Mouse (Mus musculus): ENCODE results near the gene Kcnq5. TPM values are rescaled to one million over a fixed set of nuclear protein-coding genes. Genes with fewer than 3 reads are reported as not detected.
"Not testable (repeated sequence)": the region's sequence is repeated elsewhere in the genome, so short reads cannot be mapped to it uniquely, and the experiment has no call there.

Gene Kcnq5
- polyA plus RNA-seq, 1 experiment from 2014 or later: 5.3 TPM

GRCm38 (mm10) chr1:21723231-21723630, 238.5 kb downstream of the Kcnq5 start:
- not testable (repeated sequence) for H3K4me1 ChIP-seq (ENCODE audit: control insufficient read depth, insufficient read depth, low read length); H3K27ac ChIP-seq (ENCODE audit: low read depth, low read length); ATAC-seq (replicated peaks; ENCODE audit: insufficient number of reproducible peaks, low FRiP score, low TSS enrichment); H3K27me3 ChIP-seq (ENCODE audit: control insufficient read depth, insufficient read depth, low read length); H3K36me3 ChIP-seq (ENCODE audit: control insufficient read depth, insufficient read depth, low read length); H3K9ac ChIP-seq (ENCODE audit: low read depth, low read length); H3K4me2 ChIP-seq; H3K9me3 ChIP-seq (replicated peaks; ENCODE audit: control insufficient read depth, low read length); H3K4me3 ChIP-seq (ENCODE audit: low read depth, low read length)
- 67% methylated on average over 1 of the region's 2 CpGs for WGBS (ENCODE audit: insufficient replicate concordance)

- H3K36me3 ChIP-seq (ENCODE audit: control insufficient read depth, insufficient read depth, low read length): no peaks in the 10 kb centered on the region
- no peak overlapping the region for H3K4me3 ChIP-seq (ENCODE audit: low read depth, low read length)
- H3K9ac ChIP-seq (ENCODE audit: low read depth, low read length): no peak overlapping the region
- no peaks in the 10 kb centered on the region for H3K27me3 ChIP-seq (ENCODE audit: control insufficient read depth, insufficient read depth, low read length)
- H3K4me1 ChIP-seq (ENCODE audit: control insufficient read depth, insufficient read depth, low read length): no peaks in the 10 kb centered on the region
- H3K27ac ChIP-seq (ENCODE audit: low read depth, low read length): no peak overlapping the region
- H3K4me2 ChIP-seq: no peak overlapping the region
- no peak for ATAC-seq (replicated peaks; ENCODE audit: insufficient number of reproducible peaks, low FRiP score, low TSS enrichment)
- H3K9me3 ChIP-seq (replicated peaks; ENCODE audit: control insufficient read depth, low read length): no peaks in the 10 kb centered on the region
Observed at GRCm38 (mm10) chr1:21721246-21721645, 240.5 kb downstream of the Kcnq5 start.

- Histone ChIP-seq H3K4me3 (ENCODE audit: low read depth, low read length) (no peak overlapping the region), H3K4me1 (ENCODE audit: control insufficient read depth, insufficient read depth, low read length) (no peaks in the 10 kb centered on the region), H3K4me2 (no peak overlapping the region), H3K9me3 (replicated peaks; ENCODE audit: control insufficient read depth, low read length) (no peaks in the 10 kb centered on the region), H3K36me3 (ENCODE audit: control insufficient read depth, insufficient read depth, low read length) (no peaks in the 10 kb centered on the region), H3K27ac (ENCODE audit: low read depth, low read length) (no peak overlapping the region), H3K27me3 (ENCODE audit: control insufficient read depth, insufficient read depth, low read length) (no peaks in the 10 kb centered on the region), H3K9ac (ENCODE audit: low read depth, low read length) (no peak overlapping the region)
- 82% methylated on average over 3 of the region's 3 CpGs for WGBS (ENCODE audit: insufficient replicate concordance)
- no peak for ATAC-seq (replicated peaks; ENCODE audit: insufficient number of reproducible peaks, low FRiP score, low TSS enrichment)
Observed at GRCm38 (mm10) chr1:21714816-21715215, 246.9 kb downstream of the Kcnq5 start.

DNA sequence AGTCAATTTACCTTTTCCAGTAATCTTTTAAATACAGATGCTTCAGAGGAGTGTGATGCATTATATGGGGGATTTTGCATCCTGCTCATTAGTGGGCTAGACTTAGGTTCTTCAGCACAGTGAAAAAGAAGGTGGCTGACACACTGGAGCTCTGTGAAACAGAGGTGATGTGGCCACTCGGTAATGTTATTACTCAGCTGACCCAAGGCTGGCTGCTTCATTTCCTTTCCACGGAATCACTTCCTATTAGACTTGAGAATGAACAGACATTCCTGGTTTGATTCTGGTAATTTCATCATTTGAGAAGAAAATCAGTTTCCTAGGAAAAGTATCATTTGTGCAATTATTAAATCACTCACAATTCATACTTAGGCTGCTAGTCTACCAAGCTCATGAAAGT, 249.0 kb downstream of the Kcnq5 start:
- H3K4me3 ChIP-seq (ENCODE audit: low read depth, low read length): no peak overlapping the region
- WGBS (ENCODE audit: insufficient replicate concordance): 54% methylated on average over 2 of the region's 2 CpGs
- no peak overlapping the region for H3K27ac ChIP-seq (ENCODE audit: low read depth, low read length)
- no peak for ATAC-seq (replicated peaks; ENCODE audit: insufficient number of reproducible peaks, low FRiP score, low TSS enrichment)
- H3K4me2 ChIP-seq: no peak overlapping the region
- H3K4me1 ChIP-seq (ENCODE audit: control insufficient read depth, insufficient read depth, low read length): no peaks in the 10 kb centered on the region
- no peaks in the 10 kb centered on the region for H3K9me3 ChIP-seq (replicated peaks; ENCODE audit: control insufficient read depth, low read length)
- H3K36me3 ChIP-seq (ENCODE audit: control insufficient read depth, insufficient read depth, low read length): no peaks in the 10 kb centered on the region
- no peaks in the 10 kb centered on the region for H3K27me3 ChIP-seq (ENCODE audit: control insufficient read depth, insufficient read depth, low read length)
- no peak overlapping the region for H3K9ac ChIP-seq (ENCODE audit: low read depth, low read length)

DNA sequence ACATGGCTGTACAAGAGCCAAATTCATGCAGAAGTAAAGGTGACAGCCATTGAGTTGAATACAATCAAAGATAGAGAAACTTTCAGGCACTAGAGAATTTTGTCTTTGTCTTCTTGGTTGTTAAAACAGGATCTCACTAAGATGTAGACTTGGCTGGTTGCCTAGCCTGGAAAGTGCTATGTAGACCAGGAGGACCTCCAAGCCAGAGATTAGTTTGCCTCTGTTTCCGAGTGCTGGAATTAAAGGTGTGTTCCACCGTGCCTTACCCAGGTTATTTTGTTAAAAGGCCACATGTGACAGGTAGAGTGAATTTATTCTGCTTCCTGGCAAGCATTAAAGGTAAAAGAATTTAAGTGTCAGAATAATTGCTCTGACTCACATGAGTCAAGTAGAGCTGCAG, 271.3 kb downstream of the Kcnq5 start:
- WGBS (ENCODE audit: insufficient replicate concordance): 63% methylated on average over 2 of the region's 2 CpGs
- Histone ChIP-seq H3K4me2 (no peak overlapping the region), H3K36me3 (ENCODE audit: control insufficient read depth, insufficient read depth, low read length) (no peaks in the 10 kb centered on the region), H3K27ac (ENCODE audit: low read depth, low read length) (no peak overlapping the region), H3K4me3 (ENCODE audit: low read depth, low read length) (no peak overlapping the region), H3K4me1 (ENCODE audit: control insufficient read depth, insufficient read depth, low read length) (no peaks in the 10 kb centered on the region), H3K9me3 (replicated peaks; ENCODE audit: control insufficient read depth, low read length) (no peaks in the 10 kb centered on the region), H3K9ac (ENCODE audit: low read depth, low read length) (no peak overlapping the region), H3K27me3 (ENCODE audit: control insufficient read depth, insufficient read depth, low read length) (no peaks in the 10 kb centered on the region)
- no peak for ATAC-seq (replicated peaks; ENCODE audit: insufficient number of reproducible peaks, low FRiP score, low TSS enrichment)

GRCm38 (mm10) chr1:21688918-21689317, 272.8 kb downstream of the Kcnq5 start:
- no peak overlapping the region for H3K4me3 ChIP-seq (ENCODE audit: low read depth, low read length)
- WGBS (ENCODE audit: insufficient replicate concordance): 67% methylated on average over 1 of the region's 1 CpGs
- ATAC-seq (replicated peaks; ENCODE audit: insufficient number of reproducible peaks, low FRiP score, low TSS enrichment): no peak

GRCm38 (mm10) chr1:21684444-21684843, 277.3 kb downstream of the Kcnq5 start:
- H3K9ac ChIP-seq (ENCODE audit: low read depth, low read length): no peak overlapping the region
- H3K4me1 ChIP-seq (ENCODE audit: control insufficient read depth, insufficient read depth, low read length): no peaks in the 10 kb centered on the region
- H3K36me3 ChIP-seq (ENCODE audit: control insufficient read depth, insufficient read depth, low read length): no peaks in the 10 kb centered on the region
- no peaks in the 10 kb centered on the region for H3K9me3 ChIP-seq (replicated peaks; ENCODE audit: control insufficient read depth, low read length)
- no peak for ATAC-seq (replicated peaks; ENCODE audit: insufficient number of reproducible peaks, low FRiP score, low TSS enrichment)
- no peaks in the 10 kb centered on the region for H3K27me3 ChIP-seq (ENCODE audit: control insufficient read depth, insufficient read depth, low read length)
- no peak overlapping the region for H3K4me3 ChIP-seq (ENCODE audit: low read depth, low read length)
- 81% methylated on average over 3 of the region's 3 CpGs for WGBS (ENCODE audit: insufficient replicate concordance)
- no peak overlapping the region for H3K27ac ChIP-seq (ENCODE audit: low read depth, low read length)
- no peak overlapping the region for H3K4me2 ChIP-seq

More at GRCm38 (mm10) chr1:21688918-21689317, 272.8 kb downstream of the Kcnq5 start:
- Histone ChIP-seq H3K27ac (ENCODE audit: low read depth, low read length) (no peak overlapping the region), H3K4me1 (ENCODE audit: control insufficient read depth, insufficient read depth, low read length) (no peaks in the 10 kb centered on the region), H3K27me3 (ENCODE audit: control insufficient read depth, insufficient read depth, low read length) (no peaks in the 10 kb centered on the region), H3K36me3 (ENCODE audit: control insufficient read depth, insufficient read depth, low read length) (no peaks in the 10 kb centered on the region), H3K9ac (ENCODE audit: low read depth, low read length) (no peak overlapping the region), H3K9me3 (replicated peaks; ENCODE audit: control insufficient read depth, low read length) (no peaks in the 10 kb centered on the region), H3K4me2 (no peak overlapping the region)

- Histone ChIP-seq H3K4me2 (no peak overlapping the region), H3K9me3 (replicated peaks; ENCODE audit: control insufficient read depth, low read length) (no peaks in the 10 kb centered on the region), H3K4me3 (ENCODE audit: low read depth, low read length) (no peak overlapping the region), H3K9ac (ENCODE audit: low read depth, low read length) (no peak overlapping the region), H3K4me1 (ENCODE audit: control insufficient read depth, insufficient read depth, low read length) (no peaks in the 10 kb centered on the region), H3K27ac (ENCODE audit: low read depth, low read length) (no peak overlapping the region), H3K36me3 (ENCODE audit: control insufficient read depth, insufficient read depth, low read length) (no peaks in the 10 kb centered on the region), H3K27me3 (ENCODE audit: control insufficient read depth, insufficient read depth, low read length) (no peaks in the 10 kb centered on the region)
- 83% methylated on average over 3 of the region's 3 CpGs for WGBS (ENCODE audit: insufficient replicate concordance)
- ATAC-seq (replicated peaks; ENCODE audit: insufficient number of reproducible peaks, low FRiP score, low TSS enrichment): no peak
Observed at GRCm38 (mm10) chr1:21676805-21677204, 284.9 kb downstream of the Kcnq5 start.

DNA sequence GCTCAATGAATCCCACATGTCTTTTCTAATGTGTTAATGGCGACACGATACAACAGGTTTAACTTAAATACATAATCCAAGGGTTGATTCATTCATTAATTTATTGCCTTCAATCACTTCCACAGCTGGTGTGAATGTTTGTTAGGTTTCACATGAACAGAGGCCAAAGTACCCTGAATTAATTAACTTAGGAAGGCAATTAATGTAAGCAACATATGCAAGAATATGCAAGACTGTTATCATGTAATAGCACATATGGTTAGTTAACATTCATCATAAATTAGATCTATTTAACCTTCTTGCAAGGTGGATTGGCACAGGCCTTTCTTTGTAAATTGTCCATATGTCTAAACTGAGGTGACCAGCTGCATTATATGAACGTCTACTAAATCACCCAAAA, 300.9 kb downstream of the Kcnq5 start:
- Histone ChIP-seq H3K4me3 (ENCODE audit: low read depth, low read length) (no peak overlapping the region), H3K9me3 (replicated peaks; ENCODE audit: control insufficient read depth, low read length) (no peaks in the 10 kb centered on the region), H3K27me3 (ENCODE audit: control insufficient read depth, insufficient read depth, low read length) (no peaks in the 10 kb centered on the region), H3K4me1 (ENCODE audit: control insufficient read depth, insufficient read depth, low read length) (no peaks in the 10 kb centered on the region), H3K9ac (ENCODE audit: low read depth, low read length) (no peak overlapping the region), H3K36me3 (ENCODE audit: control insufficient read depth, insufficient read depth, low read length) (no peaks in the 10 kb centered on the region), H3K27ac (ENCODE audit: low read depth, low read length) (no peak overlapping the region), H3K4me2 (no peak overlapping the region)
- ATAC-seq (replicated peaks; ENCODE audit: insufficient number of reproducible peaks, low FRiP score, low TSS enrichment): no peak
- 89% methylated on average over 3 of the region's 3 CpGs for WGBS (ENCODE audit: insufficient replicate concordance)
